Mouse (Mus musculus) 3T3-L1 (cell line): Measurements from ENCODE around the gene Sez6.

Experiments
- DNase-seq: peaks from one replicate; pipeline ENCODE4 v3.0.0-alpha.2; 2015; ENCODE audit warnings: low read depth, low spot score

Sez6 gene

GRCm38 (mm10) chr11:77930751-77931540 lies at the start of gene Sez6:
Gene Sez6 (plus strand): TSS chr11:77930800.
- DNase-seq, result no peak

DNA sequence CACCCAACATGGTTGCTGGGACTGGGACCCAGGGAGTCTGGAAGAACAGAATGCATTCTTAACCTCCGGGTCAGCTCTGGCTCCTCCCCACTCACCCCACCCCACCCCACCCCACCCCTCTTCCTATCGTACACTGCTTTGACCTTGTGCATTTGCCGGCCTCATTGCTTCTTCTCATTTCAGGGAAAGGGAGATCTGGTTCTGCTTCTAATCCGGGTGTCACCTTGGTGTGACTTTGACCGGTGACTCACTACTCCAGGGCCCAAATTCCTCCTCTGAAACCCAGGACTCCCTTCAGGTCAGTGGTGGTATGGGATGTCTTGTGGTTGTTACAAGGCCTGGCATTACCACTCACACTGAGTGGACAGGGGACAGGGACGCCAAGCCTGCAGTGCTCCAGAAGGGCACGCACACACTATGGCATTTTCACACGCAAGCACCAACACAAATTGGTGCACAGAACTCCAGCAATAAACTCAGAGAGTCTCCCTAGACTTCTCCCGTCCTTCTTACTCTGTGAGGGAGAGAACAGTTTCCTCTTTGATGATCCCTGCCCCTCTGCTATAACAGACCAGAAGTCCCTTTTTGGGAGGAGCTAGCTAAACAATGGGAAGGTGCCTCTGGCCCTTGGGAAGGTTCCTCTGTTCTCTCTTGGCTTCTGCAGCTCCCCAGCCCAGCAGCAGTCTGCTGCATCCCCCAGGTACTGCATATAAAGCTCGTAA lies 45.9 kb upstream of the Sez6 start:
- no peak for DNase-seq

- DNase-seq, result no peak
These were observed 45.4 kb upstream of the Sez6 start for GRCm38 (mm10) chr11:77885246-77885575.

GRCm38 (mm10) chr11:77887373-77887960 lies 43.1 kb upstream of the Sez6 start:
- DNase-seq, result no peak

DNA sequence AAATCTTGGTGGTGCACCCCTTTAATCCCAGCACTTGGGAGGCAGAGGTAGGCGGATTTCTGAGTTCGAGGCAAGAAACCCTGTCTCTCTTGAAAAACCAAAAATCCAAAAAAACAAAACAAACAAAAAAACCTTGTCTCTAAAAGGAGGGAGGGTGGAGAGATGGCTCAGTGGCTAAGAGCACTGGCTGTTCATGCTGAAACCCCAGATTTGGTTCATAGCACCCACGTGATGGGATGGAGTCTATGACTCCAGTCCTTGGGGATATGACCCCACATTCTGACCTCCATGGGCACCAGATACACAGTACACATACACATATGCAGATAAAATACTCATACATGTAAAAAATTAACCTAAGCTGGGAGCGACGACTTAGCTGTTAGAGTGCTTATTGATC lies 41.8 kb upstream of the Sez6 start:
- DNase-seq, result no peak

GRCm38 (mm10) chr11:77889484-77889883 lies 41.1 kb upstream of the Sez6 start:
- no peak for DNase-seq

DNA sequence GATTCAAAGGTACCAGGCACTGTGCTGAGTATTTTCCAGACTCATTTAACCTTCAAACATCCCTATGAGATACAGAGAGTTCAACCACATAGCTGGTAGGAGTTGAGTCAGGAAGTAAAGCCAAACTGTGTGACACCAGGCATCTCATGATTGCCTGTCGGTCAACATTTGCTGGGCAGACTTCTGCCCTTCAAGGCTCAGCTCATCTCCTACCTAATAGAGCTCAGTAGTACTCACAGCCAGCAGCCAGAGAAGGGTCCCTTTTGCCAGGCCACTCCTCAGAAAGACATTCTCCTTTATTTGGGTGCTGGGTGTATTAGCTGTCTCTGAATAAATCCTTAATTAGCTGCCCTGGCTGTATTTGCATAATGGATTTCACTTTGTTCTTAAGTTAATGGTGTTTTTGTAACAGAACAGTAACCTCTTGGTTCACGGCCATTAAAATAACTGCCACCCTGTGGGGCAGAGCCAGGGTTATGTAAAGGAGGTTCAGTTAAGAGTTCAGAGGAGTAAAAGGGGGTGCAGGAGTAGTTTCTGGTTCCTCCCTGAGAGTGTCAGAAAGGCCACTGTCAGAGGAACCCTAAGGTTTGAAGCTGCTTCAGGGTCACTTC lies 39.8 kb upstream of the Sez6 start:
- DNase-seq, result no peak

DNA sequence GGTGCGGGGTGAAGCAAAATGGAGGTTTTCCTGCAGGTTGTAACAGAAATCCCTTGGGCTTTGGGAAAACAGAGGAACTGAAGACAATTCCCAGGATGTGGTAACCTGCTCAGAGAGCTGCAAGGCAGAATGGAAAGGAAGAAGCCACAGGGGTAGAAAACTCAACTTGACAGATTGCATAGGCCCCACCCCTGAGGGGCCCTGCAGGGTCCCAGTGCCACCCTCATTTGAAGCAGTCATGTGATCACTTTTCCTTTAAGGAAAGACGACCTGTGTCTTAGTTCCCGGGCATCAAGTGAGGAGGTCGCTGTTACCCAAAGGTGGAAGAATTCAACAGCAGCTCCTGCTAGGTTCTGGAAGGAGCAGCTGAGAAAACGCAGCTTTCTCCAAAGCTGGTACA lies 37.7 kb upstream of the Sez6 start:
- no peak for DNase-seq

GRCm38 (mm10) chr11:77893283-77893682 lies 37.3 kb upstream of the Sez6 start:
- DNase-seq, result no peak

DNA sequence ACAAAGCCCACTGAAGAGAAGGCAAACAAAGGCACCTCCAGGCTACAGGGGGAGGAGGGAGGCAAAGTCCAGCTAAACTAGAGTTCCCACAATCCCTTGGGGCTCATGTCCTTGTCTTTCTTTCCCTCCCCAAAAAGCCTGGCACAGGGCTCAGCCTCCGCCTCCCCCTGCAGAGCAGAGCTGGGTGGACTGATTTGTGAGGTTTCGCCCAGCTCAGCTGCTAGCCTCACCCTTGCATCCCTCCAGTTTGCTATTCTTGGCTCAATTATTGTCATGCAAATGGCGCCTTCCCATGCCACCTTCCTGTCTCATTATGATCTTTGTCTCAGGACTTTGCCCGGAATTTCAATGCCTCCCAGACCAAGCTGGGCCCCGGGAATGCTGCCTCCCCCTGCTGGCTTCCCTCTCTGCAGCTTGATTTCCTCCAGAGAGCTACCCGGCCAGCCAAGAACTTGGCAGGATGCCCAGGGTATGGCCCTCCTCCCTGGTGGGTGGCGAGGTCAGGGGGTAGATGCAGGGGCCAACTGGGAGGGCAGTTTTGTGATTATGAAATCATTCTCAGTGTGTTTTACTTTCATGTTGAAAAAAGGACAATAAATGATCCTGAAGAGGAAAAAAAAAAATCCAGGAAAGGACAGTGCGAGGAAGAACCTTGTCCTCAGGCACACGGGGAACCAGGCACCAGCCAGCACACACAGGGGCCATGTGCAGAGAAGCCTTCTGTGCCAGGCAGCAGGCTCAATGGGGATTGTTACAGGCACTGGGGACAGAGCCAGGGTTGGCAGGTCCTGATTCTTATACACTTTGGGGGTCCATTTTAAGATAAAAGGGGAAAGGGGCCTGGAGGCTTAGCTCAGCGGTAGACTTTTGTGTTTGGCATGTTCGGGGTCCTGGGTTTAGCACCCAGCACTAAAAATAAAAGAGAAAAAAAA lies 36.5 kb upstream of the Sez6 start, which contains the start of gene Pipox:
Pipox (minus strand) TSS at position 310 of the 932 bp plus-strand sequence.
- DNase-seq, result peak; percentile 74

DNA sequence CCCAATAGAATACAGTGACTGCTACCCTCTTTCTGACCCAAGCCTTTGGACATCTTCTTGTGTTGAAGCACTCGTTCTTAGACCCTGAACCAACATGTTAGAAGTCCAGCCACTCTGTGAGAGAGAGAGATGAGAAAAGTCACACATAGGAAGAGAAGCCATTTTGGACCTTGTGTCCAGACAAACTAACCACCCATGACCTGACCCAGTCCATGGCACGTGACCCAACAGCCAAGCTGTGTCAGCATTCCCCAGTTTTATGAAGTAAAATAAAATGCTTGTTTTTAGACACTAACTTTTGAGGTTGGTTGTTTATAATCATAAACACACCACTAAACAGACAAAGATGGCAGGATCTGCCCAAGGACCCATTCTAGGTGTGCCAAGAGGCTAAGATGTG lies 35.6 kb upstream of the Sez6 start:
- no peak for DNase-seq

- no peak for DNase-seq
These were observed 34.6 kb upstream of the Sez6 start for GRCm38 (mm10) chr11:77896011-77896410.

DNA sequence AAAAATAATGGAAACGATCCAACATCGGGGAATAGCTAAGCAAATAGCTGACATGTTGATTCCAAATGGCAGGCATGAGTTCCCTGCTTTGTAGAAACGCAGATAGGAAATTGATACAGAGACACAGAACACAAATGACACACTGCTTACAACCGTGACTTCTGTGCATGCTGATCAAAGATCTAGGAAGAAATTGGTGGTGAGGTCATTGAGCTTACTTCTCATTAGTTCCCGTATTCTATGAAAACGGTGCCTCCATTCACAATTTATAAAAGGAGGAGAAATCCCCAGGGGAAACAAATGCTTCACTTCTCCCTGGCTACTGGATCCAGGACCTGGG lies 34.1 kb upstream of the Sez6 start:
- DNase-seq, result no peak

GRCm38 (mm10) chr11:77896820-77897805 lies 33.5 kb upstream of the Sez6 start:
- DNase-seq, result no peak

DNA sequence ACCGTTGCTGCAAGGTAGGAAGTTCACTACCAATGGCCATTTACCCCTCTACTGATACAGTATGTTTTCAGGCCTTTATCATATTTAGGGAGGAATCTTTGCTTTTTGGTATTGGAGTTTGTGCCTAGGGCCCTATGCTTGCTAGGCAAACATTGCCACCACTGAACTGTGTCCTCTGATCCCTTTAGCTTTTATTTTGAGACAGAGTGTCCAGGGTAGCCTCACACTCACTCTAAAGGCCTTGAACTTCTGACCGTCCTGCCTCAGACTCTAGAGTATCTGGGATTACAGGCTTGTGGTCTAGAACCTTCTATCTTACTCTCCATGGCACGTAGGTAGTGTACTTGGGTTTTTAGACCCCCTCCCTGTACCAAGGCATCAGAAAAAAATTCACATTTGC lies 30.4 kb upstream of the Sez6 start:
- no peak for DNase-seq

DNA sequence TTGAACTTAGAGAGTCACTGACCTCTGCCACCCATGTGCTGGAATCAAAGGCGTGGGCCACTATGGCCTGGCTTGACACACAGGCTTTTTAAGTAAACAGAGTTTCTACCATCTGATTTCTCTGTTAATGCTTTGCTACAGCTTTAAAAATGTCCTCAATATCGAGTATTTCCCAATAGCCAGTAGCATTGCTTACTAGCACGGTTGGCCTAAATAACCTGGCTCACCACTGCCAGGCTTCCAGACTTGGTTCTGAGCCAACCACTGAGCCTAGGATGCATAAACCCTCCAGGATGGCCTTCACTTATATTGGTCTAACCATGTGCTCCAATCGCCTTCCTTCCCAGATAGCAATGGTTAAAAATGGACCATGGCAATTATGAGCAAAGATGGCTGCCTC lies 29.9 kb upstream of the Sez6 start:
- DNase-seq, result no peak

DNA sequence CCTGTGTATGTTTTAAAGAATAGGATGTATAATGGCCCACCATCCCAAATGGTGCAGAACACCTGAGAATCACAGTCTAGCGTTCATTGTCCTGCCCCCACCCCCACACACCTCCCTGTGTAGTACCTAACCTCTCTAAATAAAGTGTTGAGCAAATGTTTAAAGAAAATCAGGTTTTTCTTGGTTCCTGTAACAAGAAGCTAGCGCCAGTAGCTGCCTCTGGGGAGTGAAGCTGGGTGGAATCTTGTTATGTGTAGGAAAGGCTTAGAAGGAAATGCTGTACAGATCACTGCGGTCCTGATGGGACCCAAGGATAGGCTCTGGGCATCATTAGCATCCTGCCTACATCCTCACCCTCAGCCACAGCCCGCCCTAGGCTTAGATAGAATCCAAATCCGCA lies 29.2 kb upstream of the Sez6 start:
- no peak for DNase-seq

GRCm38 (mm10) chr11:77901775-77902355 lies 28.7 kb upstream of the Sez6 start:
- DNase-seq, result peak; percentile 35

DNA sequence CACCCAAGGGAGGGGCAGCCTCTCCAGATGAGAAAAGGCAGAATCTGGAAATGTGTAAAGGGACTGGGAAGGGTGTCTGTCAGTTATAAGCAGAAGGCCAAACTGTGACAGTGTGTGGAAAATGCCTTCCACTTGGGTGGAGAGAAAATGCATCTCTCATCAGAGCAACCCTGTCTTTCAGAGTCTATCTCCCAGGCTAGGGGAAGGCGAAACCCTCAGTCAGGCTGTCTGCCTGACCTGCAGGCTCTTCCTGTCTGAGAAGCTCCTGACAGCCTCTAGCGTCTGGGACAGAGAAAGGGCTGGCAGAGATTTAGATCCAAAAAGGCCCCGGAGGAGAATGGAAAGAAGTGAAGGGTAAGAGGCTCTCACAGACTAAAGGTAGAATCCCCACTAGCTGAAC lies 26.8 kb upstream of the Sez6 start:
- no peak for DNase-seq

GRCm38 (mm10) chr11:77904707-77905106 lies 25.9 kb upstream of the Sez6 start:
- no peak for DNase-seq
